Mouse (Mus musculus): ENCODE data around the gene Klf6. TPM values are rescaled to one million over a fixed set of nuclear protein-coding genes. Genes with fewer than 3 reads are reported as not detected.

Klf6 gene
- polyA plus RNA-seq, 1 experiment from 2014 or later = 83.5 TPM

- Histone ChIP-seq H3K36me3 (ENCODE audit: control insufficient read depth, insufficient read depth, low read length) (peaks cover 22% of the 10 kb centered on the region), H3K4me1 (ENCODE audit: control insufficient read depth, insufficient read depth, low read length) (peaks cover 14% of the 10 kb centered on the region), H3K4me2 (ENCODE audit: low read depth, low read length) (no peak overlapping the region), H3K27me3 (ENCODE audit: control insufficient read depth, insufficient read depth, low read length) (no peaks in the 10 kb centered on the region), H3K9ac (replicated peaks; ENCODE audit: low read depth, low read length) (no peak overlapping the region), H3K27ac (ENCODE audit: low read depth, low read length) (no peak overlapping the region), H3K9me3 (ENCODE audit: control insufficient read depth, low read length) (no peaks in the 10 kb centered on the region), H3K4me3 (ENCODE audit: low read depth, low read length) (no peak overlapping the region)
- no peak for ATAC-seq (ENCODE audit: low read depth)
- WGBS = 84% methylated on average over 8 of the region's 8 CpGs
These were observed 7.1 kb downstream of the Klf6 start for GRCm38 (mm10) chr13:5868376-5868775.

- ATAC-seq (ENCODE audit: low read depth) = no peak
- Histone ChIP-seq H3K9me3 (ENCODE audit: control insufficient read depth, low read length) (no peaks in the 10 kb centered on the region), H3K27me3 (ENCODE audit: control insufficient read depth, insufficient read depth, low read length) (no peaks in the 10 kb centered on the region), H3K4me1 (ENCODE audit: control insufficient read depth, insufficient read depth, low read length) (peaks cover 14% of the 10 kb centered on the region), H3K4me3 (ENCODE audit: low read depth, low read length) (no peak overlapping the region), H3K9ac (replicated peaks; ENCODE audit: low read depth, low read length) (no peak overlapping the region), H3K4me2 (ENCODE audit: low read depth, low read length) (no peak overlapping the region), H3K27ac (ENCODE audit: low read depth, low read length) (no peak overlapping the region; the same call in 1 of the 2 replicates), H3K36me3 (ENCODE audit: control insufficient read depth, insufficient read depth, low read length) (peaks cover 22% of the 10 kb centered on the region)
- WGBS = 46% methylated on average over 5 of the region's 5 CpGs
These were observed 8.2 kb downstream of the Klf6 start for GRCm38 (mm10) chr13:5869433-5869832.

GRCm38 (mm10) chr13:5869842-5870241, 8.6 kb downstream of the Klf6 start:
- Histone ChIP-seq H3K27me3 (ENCODE audit: control insufficient read depth, insufficient read depth, low read length) (no peaks in the 10 kb centered on the region), H3K9me3 (ENCODE audit: control insufficient read depth, low read length) (no peaks in the 10 kb centered on the region), H3K36me3 (ENCODE audit: control insufficient read depth, insufficient read depth, low read length) (peaks cover 22% of the 10 kb centered on the region), H3K4me2 (ENCODE audit: low read depth, low read length) (no peak overlapping the region), H3K27ac (ENCODE audit: low read depth, low read length) (no peak overlapping the region; the same call in 1 of the 2 replicates), H3K4me3 (ENCODE audit: low read depth, low read length) (no peak overlapping the region), H3K9ac (replicated peaks; ENCODE audit: low read depth, low read length) (no peak overlapping the region), H3K4me1 (ENCODE audit: control insufficient read depth, insufficient read depth, low read length) (peaks cover 14% of the 10 kb centered on the region)
- ATAC-seq (ENCODE audit: low read depth) = no peak
- 10% methylated on average over 7 of the region's 7 CpGs for WGBS

GRCm38 (mm10) chr13:5870382-5871272, 9.3 kb downstream of the Klf6 start:
- Histone ChIP-seq H3K4me1 (ENCODE audit: control insufficient read depth, insufficient read depth, low read length) (peaks cover 6% of the 10 kb centered on the region), H3K4me2 (ENCODE audit: low read depth, low read length) (no peak overlapping the region), H3K9me3 (ENCODE audit: control insufficient read depth, low read length) (no peaks in the 10 kb centered on the region), H3K9ac (replicated peaks; ENCODE audit: low read depth, low read length) (no peak overlapping the region), H3K27ac (ENCODE audit: low read depth, low read length) (no peak overlapping the region), H3K27me3 (ENCODE audit: control insufficient read depth, insufficient read depth, low read length) (no peaks in the 10 kb centered on the region), H3K36me3 (ENCODE audit: control insufficient read depth, insufficient read depth, low read length) (peaks cover 19% of the 10 kb centered on the region), H3K4me3 (ENCODE audit: low read depth, low read length) (no peak overlapping the region)
- peak; percentile 62; the same call in 1 of the 2 replicates for ATAC-seq (ENCODE audit: low read depth)
- WGBS = 24% methylated on average over 14 of the region's 15 CpGs

- Histone ChIP-seq H3K4me3 (ENCODE audit: low read depth, low read length) (no peak overlapping the region), H3K9me3 (ENCODE audit: control insufficient read depth, low read length) (no peaks in the 10 kb centered on the region), H3K9ac (replicated peaks; ENCODE audit: low read depth, low read length) (no peak overlapping the region), H3K36me3 (ENCODE audit: control insufficient read depth, insufficient read depth, low read length) (peaks cover 11% of the 10 kb centered on the region), H3K27ac (ENCODE audit: low read depth, low read length) (no peak overlapping the region), H3K27me3 (ENCODE audit: control insufficient read depth, insufficient read depth, low read length) (no peaks in the 10 kb centered on the region), H3K4me2 (ENCODE audit: low read depth, low read length) (no peak overlapping the region), H3K4me1 (ENCODE audit: control insufficient read depth, insufficient read depth, low read length) (no peaks in the 10 kb centered on the region)
- WGBS = 66% methylated on average over 7 of the region's 7 CpGs
- ATAC-seq (ENCODE audit: low read depth) = no peak
These were observed 10.1 kb downstream of the Klf6 start for GRCm38 (mm10) chr13:5871414-5871813.

GRCm38 (mm10) chr13:5873681-5874080, 12.4 kb downstream of the Klf6 start:
- no peak overlapping the region for H3K9ac ChIP-seq (replicated peaks; ENCODE audit: low read depth, low read length)
- 88% methylated on average over 3 of the region's 3 CpGs for WGBS
- no peak for ATAC-seq (ENCODE audit: low read depth)

GRCm38 (mm10) chr13:5875478-5875877, 14.2 kb downstream of the Klf6 start:
- no peak for ATAC-seq (ENCODE audit: low read depth)
- no peak overlapping the region for H3K27ac ChIP-seq (ENCODE audit: low read depth, low read length)
- H3K9me3 ChIP-seq (ENCODE audit: control insufficient read depth, low read length) = no peaks in the 10 kb centered on the region
- H3K27me3 ChIP-seq (ENCODE audit: control insufficient read depth, insufficient read depth, low read length) = no peaks in the 10 kb centered on the region
- no peak overlapping the region for H3K4me3 ChIP-seq (ENCODE audit: low read depth, low read length)
- 90% methylated on average over 3 of the region's 3 CpGs for WGBS
- no peaks in the 10 kb centered on the region for H3K4me1 ChIP-seq (ENCODE audit: control insufficient read depth, insufficient read depth, low read length)
- no peak overlapping the region for H3K9ac ChIP-seq (replicated peaks; ENCODE audit: low read depth, low read length)
- no peaks in the 10 kb centered on the region for H3K36me3 ChIP-seq (ENCODE audit: control insufficient read depth, insufficient read depth, low read length)
- no peak overlapping the region for H3K4me2 ChIP-seq (ENCODE audit: low read depth, low read length)

More at GRCm38 (mm10) chr13:5873681-5874080, 12.4 kb downstream of the Klf6 start:
- Histone ChIP-seq H3K36me3 (ENCODE audit: control insufficient read depth, insufficient read depth, low read length) (no peaks in the 10 kb centered on the region; the same call in 1 of the 2 replicates), H3K4me2 (ENCODE audit: low read depth, low read length) (no peak overlapping the region), H3K9me3 (ENCODE audit: control insufficient read depth, low read length) (no peaks in the 10 kb centered on the region), H3K27ac (ENCODE audit: low read depth, low read length) (no peak overlapping the region), H3K27me3 (ENCODE audit: control insufficient read depth, insufficient read depth, low read length) (no peaks in the 10 kb centered on the region), H3K4me1 (ENCODE audit: control insufficient read depth, insufficient read depth, low read length) (no peaks in the 10 kb centered on the region), H3K4me3 (ENCODE audit: low read depth, low read length) (no peak overlapping the region)

GRCm38 (mm10) chr13:5878748-5879147, 17.5 kb downstream of the Klf6 start:
- no peaks in the 10 kb centered on the region for H3K9me3 ChIP-seq (ENCODE audit: control insufficient read depth, low read length)
- H3K27me3 ChIP-seq (ENCODE audit: control insufficient read depth, insufficient read depth, low read length) = no peaks in the 10 kb centered on the region
- H3K4me2 ChIP-seq (ENCODE audit: low read depth, low read length) = no peak overlapping the region
- no peaks in the 10 kb centered on the region for H3K4me1 ChIP-seq (ENCODE audit: control insufficient read depth, insufficient read depth, low read length)
- WGBS = 66% methylated on average over 4 of the region's 4 CpGs
- no peak for ATAC-seq (ENCODE audit: low read depth)
- H3K27ac ChIP-seq (ENCODE audit: low read depth, low read length) = no peak overlapping the region
- H3K9ac ChIP-seq (replicated peaks; ENCODE audit: low read depth, low read length) = no peak overlapping the region
- H3K4me3 ChIP-seq (ENCODE audit: low read depth, low read length) = no peak overlapping the region
- no peaks in the 10 kb centered on the region for H3K36me3 ChIP-seq (ENCODE audit: control insufficient read depth, insufficient read depth, low read length)

GRCm38 (mm10) chr13:5886810-5887209, 25.5 kb downstream of the Klf6 start:
- no peaks in the 10 kb centered on the region for H3K4me1 ChIP-seq (ENCODE audit: control insufficient read depth, insufficient read depth, low read length)
- H3K27ac ChIP-seq (ENCODE audit: low read depth, low read length) = no peak overlapping the region
- no peak overlapping the region for H3K4me2 ChIP-seq (ENCODE audit: low read depth, low read length)
- no peaks in the 10 kb centered on the region for H3K36me3 ChIP-seq (ENCODE audit: control insufficient read depth, insufficient read depth, low read length)
- H3K9ac ChIP-seq (replicated peaks; ENCODE audit: low read depth, low read length) = no peak overlapping the region
- no peaks in the 10 kb centered on the region for H3K9me3 ChIP-seq (ENCODE audit: control insufficient read depth, low read length)
- no peaks in the 10 kb centered on the region for H3K27me3 ChIP-seq (ENCODE audit: control insufficient read depth, insufficient read depth, low read length)
- ATAC-seq (ENCODE audit: low read depth) = no peak
- H3K4me3 ChIP-seq (ENCODE audit: low read depth, low read length) = no peak overlapping the region
- WGBS = 94% methylated on average over 4 of the region's 4 CpGs
